Mouse (Mus musculus): ENCODE data around the gene Lrba. TPM values are rescaled to one million over a fixed set of nuclear protein-coding genes. Genes with fewer than 3 reads are reported as not detected.

The Lrba gene
- total and polyA plus RNA-seq, 3 experiments, result 12.3 to 22.6 (median 13.8) TPM

DNA sequence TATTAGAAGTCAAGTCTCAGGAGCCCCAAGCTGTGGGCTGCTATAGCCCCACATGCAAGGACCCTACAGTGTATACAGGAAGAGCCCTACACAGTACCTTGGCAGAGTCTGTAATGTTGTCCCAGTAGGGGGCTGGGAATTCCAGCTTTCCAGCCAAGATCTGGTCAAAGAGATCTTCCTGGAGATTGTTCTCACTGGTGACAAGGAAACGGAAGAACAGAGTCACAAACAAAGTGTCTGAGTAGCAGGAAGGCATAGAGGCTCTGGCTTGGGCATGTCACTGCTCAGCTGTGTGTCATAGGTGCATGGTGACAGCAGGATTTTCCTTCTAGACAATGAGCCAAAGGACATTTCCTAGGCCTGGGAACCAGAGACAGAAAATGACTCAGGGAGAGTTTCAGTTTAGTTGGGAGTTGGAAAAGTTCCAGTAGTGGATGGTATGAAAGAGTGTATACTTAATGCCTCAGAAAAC, 569.3 kb downstream of the Lrba start:
- H3K9me3 ChIP-seq (replicated peaks; ENCODE audit: low read length), result no peaks in the 10 kb centered on the region
- dilution Hi-C loops (cut with MboI; ENCODE audit: extremely low pct_ligation_motif_present, extremely low pct_unique_long_range_greater_than_20kb, low sequenced_read_pairs), result no loop called here

DNA sequence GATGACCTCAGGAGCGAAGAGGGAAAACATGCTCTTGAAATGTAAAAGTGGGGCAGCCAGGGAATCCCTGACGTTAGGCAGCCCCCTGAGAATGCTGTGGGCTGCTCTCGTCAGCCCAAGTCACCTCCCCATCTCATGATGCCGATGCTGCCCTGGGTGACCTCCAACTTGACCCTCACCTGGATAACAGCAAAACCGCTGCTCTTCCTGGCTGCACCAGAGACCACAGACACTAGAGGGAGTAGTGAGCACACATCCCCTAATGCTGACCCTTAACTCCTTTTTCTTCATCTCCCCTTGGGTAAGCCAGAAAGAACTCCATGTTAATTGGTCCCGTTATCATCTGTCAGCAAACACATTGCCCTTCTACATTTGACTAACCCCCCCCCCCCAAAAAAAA, 572.2 kb downstream of the Lrba start:
- TF ChIP-seq POLR2A (IDR thresholded peaks at IDR 0.05; ENCODE audit: low read depth, low read length) (no peak), USF1 (IDR thresholded peaks at IDR 0.05; ENCODE audit: low read depth, low read length) (no peak), SMC3 (IDR thresholded peaks at IDR 0.05; ENCODE audit: low read depth, low read length) (peak; percentile 71), MAZ (IDR thresholded peaks at IDR 0.05; ENCODE audit: low read depth, low read length) (no peak), NELFE (IDR thresholded peaks at IDR 0.05; ENCODE audit: low read depth, low read length) (0 out of 2 replicates have a peak, but pooled peaks have one; percentile 26), RAD21 (IDR thresholded peaks at IDR 0.05; ENCODE audit: low read depth, low read length) (peak; percentile 55), ELF1 (IDR thresholded peaks at IDR 0.05; ENCODE audit: low read depth, low read length) (peak; percentile 59; the same call in 1 of the 2 replicates), MAFK (IDR thresholded peaks at IDR 0.05; ENCODE audit: insufficient replicate concordance, low read length) (no peak), EP300 (IDR thresholded peaks at IDR 0.05; ENCODE audit: low read length) (no peak), MXI1 (IDR thresholded peaks at IDR 0.05; ENCODE audit: low read depth, low read length) (no peak), CTCF (conservative IDR thresholded peaks at IDR 0.05 in 1 of 2, IDR thresholded peaks at IDR 0.05 in 1 of 2; ENCODE audit: low read depth in 2 of 2, low read length in 2 of 2) (peak; percentile 74 to 78), ZNF384 (IDR thresholded peaks at IDR 0.05; ENCODE audit: low read depth, low read length) (no peak), SIN3A (IDR thresholded peaks at IDR 0.05; ENCODE audit: low read length) (no peak), JUN (IDR thresholded peaks at IDR 0.05; ENCODE audit: insufficient read depth, low read depth, low read length) (no peak), CHD2 (IDR thresholded peaks at IDR 0.05; ENCODE audit: low read length) (no peak), ZKSCAN1 (IDR thresholded peaks at IDR 0.05; ENCODE audit: borderline replicate concordance, low read depth, low read length) (no peak), MYC (IDR thresholded peaks at IDR 0.05; ENCODE audit: low read depth, low read length) (no peak), PAX5 (IDR thresholded peaks at IDR 0.05; ENCODE audit: low read length) (no peak), ZC3H11A (IDR thresholded peaks at IDR 0.05; ENCODE audit: low read depth, low read length) (no peak)
- H3K9me3 ChIP-seq (replicated peaks; ENCODE audit: low read length), result no peaks in the 10 kb centered on the region
- H3K36me3 ChIP-seq (replicated peaks in 1 of 2; ENCODE audit: control insufficient read depth in 1 of 2, insufficient read depth in 1 of 2, low read length in 1 of 2), result peaks cover 0 to 5% of the 10 kb centered on the region in 2 experiments
- H3K9ac ChIP-seq (ENCODE audit: insufficient read depth, low read depth), result no peak overlapping the region
- no peaks in the 10 kb centered on the region for H3K27me3 ChIP-seq (replicated peaks)
- H3K4me2 ChIP-seq (ENCODE audit: insufficient read depth, low read depth, poor library complexity, severe bottlenecking), result no peak overlapping the region
- H3K27ac ChIP-seq (ENCODE audit: insufficient read depth, low read depth), result no peak overlapping the region
- in situ Hi-C loops (cut with MboI; ENCODE audit: low pct_ligation_motif_present, low pct_unique_long_range_greater_than_20kb, low sequenced_read_pairs) (no loop called here), dilution Hi-C loops (cut with MboI; ENCODE audit: extremely low pct_ligation_motif_present, extremely low pct_unique_long_range_greater_than_20kb, low sequenced_read_pairs) (no loop called here)
- peaks cover 6 to 7% of the 10 kb centered on the region in 2 experiments for H3K4me1 ChIP-seq (ENCODE audit: control insufficient read depth in 1 of 2, insufficient read depth in 2 of 2)
- no peak overlapping the region for H3K4me3 ChIP-seq (replicated peaks in 1 of 3; ENCODE audit: low read depth in 2 of 3, low read length in 2 of 3, poor library complexity in 1 of 3)
- DNase-seq (ENCODE audit: extremely low read depth), result peak; percentile 40
- H3K79me2 ChIP-seq (replicated peaks; ENCODE audit: control insufficient read depth, extremely low read depth, insufficient read depth, poor library complexity, severe bottlenecking), result no peaks in the 10 kb centered on the region

More for the DNA sequence above, 569.3 kb downstream of the Lrba start:
- Histone ChIP-seq H3K79me2 (replicated peaks; ENCODE audit: control insufficient read depth, extremely low read depth, insufficient read depth, poor library complexity, severe bottlenecking) (no peaks in the 10 kb centered on the region), H3K4me1 (ENCODE audit: control insufficient read depth in 1 of 2, insufficient read depth in 2 of 2) (peaks cover 6 to 7% of the 10 kb centered on the region in 2 experiments), H3K27ac (ENCODE audit: insufficient read depth, low read depth) (no peak overlapping the region), H3K36me3 (replicated peaks in 1 of 2; ENCODE audit: control insufficient read depth in 1 of 2, insufficient read depth in 1 of 2, low read length in 1 of 2) (peaks cover 0 to 4% of the 10 kb centered on the region in 2 experiments), H3K9ac (ENCODE audit: insufficient read depth, low read depth) (no peak overlapping the region), H3K4me2 (ENCODE audit: insufficient read depth, low read depth, poor library complexity, severe bottlenecking) (no peak overlapping the region), H3K27me3 (replicated peaks) (no peaks in the 10 kb centered on the region), H3K4me3 (replicated peaks in 1 of 3; ENCODE audit: low read depth in 2 of 3, low read length in 2 of 3, poor library complexity in 1 of 3) (no peak overlapping the region)
- in situ Hi-C loops (cut with MboI; ENCODE audit: low pct_ligation_motif_present, low pct_unique_long_range_greater_than_20kb, low sequenced_read_pairs), result no loop called here
- no peak for DNase-seq (ENCODE audit: extremely low read depth)
- TF ChIP-seq UBTF (IDR thresholded peaks at IDR 0.05; ENCODE audit: low read depth, low read length) (no peak), ZMIZ1 (IDR thresholded peaks at IDR 0.05; ENCODE audit: low read depth, low read length) (no peak), ELF1 (IDR thresholded peaks at IDR 0.05; ENCODE audit: low read depth, low read length) (no peak), MAZ (IDR thresholded peaks at IDR 0.05; ENCODE audit: low read depth, low read length) (no peak), KAT2A (IDR thresholded peaks at IDR 0.05; ENCODE audit: insufficient replicate concordance, low read length) (no peak), BHLHE40 (IDR thresholded peaks at IDR 0.05; ENCODE audit: low read depth, low read length) (no peak), SMC3 (IDR thresholded peaks at IDR 0.05; ENCODE audit: low read depth, low read length) (no peak), HCFC1 (IDR thresholded peaks at IDR 0.05; ENCODE audit: low read depth, low read length) (no peak), CHD2 (IDR thresholded peaks at IDR 0.05; ENCODE audit: low read length) (no peak), JUND (conservative IDR thresholded peaks at IDR 0.05; ENCODE audit: low read depth, low read length) (no peak), PAX5 (IDR thresholded peaks at IDR 0.05; ENCODE audit: low read length) (no peak), ZNF384 (IDR thresholded peaks at IDR 0.05; ENCODE audit: low read depth, low read length) (no peak), POLR2A (IDR thresholded peaks at IDR 0.05; ENCODE audit: low read depth, low read length) (no peak)

All from CH12.LX (cell line).